Mouse (Mus musculus): ENCODE results near the gene Tmem199.

DNA sequence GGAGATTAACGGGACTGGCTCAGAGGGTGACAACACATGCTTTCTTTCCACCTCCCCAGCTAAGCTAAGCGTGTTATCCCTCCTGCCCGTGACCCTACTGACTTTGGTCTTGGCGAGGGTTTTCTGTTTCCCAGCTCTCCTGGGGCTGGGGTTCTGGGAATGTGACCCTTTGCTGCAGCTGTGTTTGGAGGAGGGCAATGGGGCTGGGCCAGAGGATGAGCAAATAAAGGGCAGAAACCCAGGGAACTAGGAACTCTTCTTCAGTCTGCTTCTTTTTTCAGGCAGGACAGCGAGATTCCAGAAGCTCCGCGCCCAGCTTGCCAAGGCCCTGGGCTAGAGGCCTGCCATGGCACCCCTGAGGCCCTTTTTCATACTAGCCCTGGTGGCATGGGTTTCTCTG is 13.0 kb downstream of the Tmem199 start, which contains the start of gene Vtn:
- TF ChIP-seq CTCF (IDR thresholded peaks at IDR 0.05; ENCODE audit: insufficient read depth, low read depth, low read length) (no peak), POLR2A (IDR thresholded peaks at IDR 0.05; ENCODE audit: insufficient read depth, low read depth, low read length) (no peak)
